Mouse (Mus musculus) midbrain, embryonic 15.5 days (tissue): ENCODE measurements around the gene Il6st. TPM values are rescaled to one million over a fixed set of nuclear protein-coding genes. Genes with fewer than 3 reads are reported as not detected.

Experiments used
- ATAC-seq: fragments of 200-750 bp; cut with Nextera tagmentation; replicated peaks from 2 replicates; pipeline ENCODE4 v1.8.0; 2017; ENCODE audit warnings: moderate TSS enrichment
- H3K27ac ChIP-seq: fragments of 300-500 bp; sonication (generic); 2 replicates; pipeline ENCODE4 v1.5.1; 2015; ENCODE audit warnings: mild to moderate bottlenecking, inconsistent platforms
- H3K27me3 ChIP-seq: fragments of 300-500 bp; sonication (generic); replicated peaks from 2 replicates; pipeline ENCODE4 v1.6.1; 2015; ENCODE audit warnings: inconsistent platforms
- H3K36me3 ChIP-seq: fragments of 300-500 bp; sonication (generic); replicated peaks from 2 replicates; pipeline ENCODE4 v1.6.1; 2015; ENCODE audit warnings: inconsistent platforms
- H3K4me1 ChIP-seq: fragments of 300-500 bp; sonication (generic); 2 replicates; pipeline ENCODE4 v1.6.1; 2015; ENCODE audit warnings: inconsistent platforms
- H3K4me2 ChIP-seq: fragments of 300-500 bp; sonication (generic); 2 replicates; pipeline ENCODE4 v1.6.1; 2015; ENCODE audit warnings: inconsistent platforms, mild to moderate bottlenecking, moderate library complexity
- H3K4me3 ChIP-seq: fragments of 300-500 bp; sonication (generic); 2 replicates; pipeline ENCODE4 v1.5.1; 2015; ENCODE audit warnings: mild to moderate bottlenecking, inconsistent platforms
- H3K9ac ChIP-seq: fragments of 300-500 bp; sonication (generic); 2 replicates; pipeline ENCODE4 v1.6.1; 2015; ENCODE audit warnings: mild to moderate bottlenecking, inconsistent platforms
- H3K9me3 ChIP-seq: fragments of 300-500 bp; sonication (generic); 2 replicates; pipeline ENCODE4 v1.6.1; 2016; ENCODE audit warnings: inconsistent platforms
- WGBS: fragments of 180-500 bp; shearing (Covaris S2); methylation state at CpG from one replicate; pipeline ENCODE4 v1.1.7; 2015; ENCODE audit warnings: mixed read lengths; 5-methylcytosine and 5-hydroxymethylcytosine counted together
- polyA plus RNA-seq: library from polyadenylated mRNA; unstranded; fragments of >200 nt; fragmentation: Nextera tagmentation; extraction: Ambion mirVana; gene quantifications from 2 replicates; pipeline ENCODE4 v1.2.1, GENCODE M21; 2015

Gene Il6st
- polyA plus RNA-seq, 1 experiment from 2014 or later, result 20.9 TPM

GRCm38 (mm10) chr13:112458016-112458415 lies 5.9 kb upstream of the Il6st start:
- no peaks in the 10 kb centered on the region for H3K36me3 ChIP-seq
- peaks cover under 1% of the 10 kb centered on the region for H3K4me1 ChIP-seq
- no peak overlapping the region for H3K27ac ChIP-seq
- H3K27me3 ChIP-seq, result no peaks in the 10 kb centered on the region
- no peak overlapping the region for H3K4me3 ChIP-seq
- no peaks in the 10 kb centered on the region for H3K9me3 ChIP-seq
- H3K4me2 ChIP-seq, result no peak overlapping the region
- no peak overlapping the region for H3K9ac ChIP-seq
- no peak for ATAC-seq
- whole genome bisulfite sequencing, result 81% methylated on average over 4 of the region's 4 CpGs

GRCm38 (mm10) chr13:112458435-112459018 lies 5.3 kb upstream of the Il6st start:
- no peak overlapping the region for H3K4me3 ChIP-seq
- 94% methylated on average over 11 of the region's 11 CpGs for WGBS
- no peaks in the 10 kb centered on the region for H3K9me3 ChIP-seq

GRCm38 (mm10) chr13:112459956-112460355 lies 3.9 kb upstream of the Il6st start:
- Histone ChIP-seq H3K4me1 (peaks cover 10% of the 10 kb centered on the region), H3K9ac (no peak overlapping the region), H3K4me2 (no peak overlapping the region), H3K9me3 (no peaks in the 10 kb centered on the region), H3K27ac (no peak overlapping the region), H3K36me3 (no peaks in the 10 kb centered on the region), H3K4me3 (no peak overlapping the region), H3K27me3 (no peaks in the 10 kb centered on the region)
- WGBS, result 90% methylated on average over 6 of the region's 6 CpGs
- no peak for ATAC-seq

More at GRCm38 (mm10) chr13:112458435-112459018, 5.3 kb upstream of the Il6st start:
- Histone ChIP-seq H3K36me3 (no peaks in the 10 kb centered on the region), H3K27me3 (no peaks in the 10 kb centered on the region), H3K4me2 (no peak overlapping the region), H3K4me1 (peaks cover 5% of the 10 kb centered on the region), H3K9ac (no peak overlapping the region), H3K27ac (no peak overlapping the region)
- ATAC-seq, result no peak

- Histone ChIP-seq H3K4me2 (no peak overlapping the region), H3K4me3 (no peak overlapping the region), H3K36me3 (no peaks in the 10 kb centered on the region), H3K27me3 (no peaks in the 10 kb centered on the region), H3K27ac (no peak overlapping the region), H3K9me3 (no peaks in the 10 kb centered on the region), H3K9ac (no peak overlapping the region), H3K4me1 (peaks cover 13% of the 10 kb centered on the region)
- ATAC-seq, result no peak
- WGBS, result 51% methylated on average over 6 of the region's 6 CpGs
These were observed 1.4 kb upstream of the Il6st start for GRCm38 (mm10) chr13:112462411-112462987.

GRCm38 (mm10) chr13:112463337-112463802 lies 500 bp upstream of the Il6st start:
- Histone ChIP-seq H3K9me3 (no peaks in the 10 kb centered on the region), H3K27ac (peak overlapping the region; percentile 84), H3K4me3 (peak overlapping the region; percentile 92), H3K4me1 (peaks cover 13% of the 10 kb centered on the region), H3K36me3 (no peaks in the 10 kb centered on the region), H3K27me3 (no peaks in the 10 kb centered on the region), H3K4me2 (peak overlapping the region; percentile 93), H3K9ac (peak overlapping the region; percentile 78)
- 3% methylated on average over 17 of the region's 17 CpGs for WGBS
- ATAC-seq, result peak; percentile 81

- no peaks in the 10 kb centered on the region for H3K36me3 ChIP-seq
- H3K9me3 ChIP-seq, result no peaks in the 10 kb centered on the region
- no peaks in the 10 kb centered on the region for H3K27me3 ChIP-seq
- WGBS, result 6% methylated on average over 18 of the region's 18 CpGs
- H3K9ac ChIP-seq, result peak overlapping the region; percentile 78
- peak overlapping the region; percentile 93 for H3K4me2 ChIP-seq
- no peak for ATAC-seq
- H3K4me3 ChIP-seq, result peak overlapping the region; percentile 92
- H3K4me1 ChIP-seq, result peaks cover 13% of the 10 kb centered on the region
- H3K27ac ChIP-seq, result no peak overlapping the region
These were observed 887 bp downstream of the Il6st start for GRCm38 (mm10) chr13:112464626-112465287.

- H3K9me3 ChIP-seq, result no peaks in the 10 kb centered on the region
- H3K4me1 ChIP-seq, result peaks cover 13% of the 10 kb centered on the region
- no peak overlapping the region for H3K4me2 ChIP-seq
- H3K9ac ChIP-seq, result no peak overlapping the region
- H3K27ac ChIP-seq, result no peak overlapping the region
- ATAC-seq, result no peak
- H3K4me3 ChIP-seq, result no peak overlapping the region
- no peaks in the 10 kb centered on the region for H3K27me3 ChIP-seq
- H3K36me3 ChIP-seq, result no peaks in the 10 kb centered on the region
- 63% methylated on average over 2 of the region's 2 CpGs for WGBS
These were observed 1.7 kb downstream of the Il6st start for GRCm38 (mm10) chr13:112465585-112465984.

- 84% methylated on average over 19 of the region's 19 CpGs for WGBS
- Histone ChIP-seq H3K4me3 (no peak overlapping the region), H3K36me3 (no peaks in the 10 kb centered on the region), H3K9ac (no peak overlapping the region), H3K4me2 (no peak overlapping the region), H3K9me3 (no peaks in the 10 kb centered on the region), H3K27me3 (no peaks in the 10 kb centered on the region), H3K27ac (no peak overlapping the region), H3K4me1 (peaks cover 13% of the 10 kb centered on the region)
- ATAC-seq, result no peak
These were observed 2.5 kb downstream of the Il6st start for GRCm38 (mm10) chr13:112466136-112466945.

GRCm38 (mm10) chr13:112466946-112467255 lies 3.0 kb downstream of the Il6st start:
- H3K9ac ChIP-seq, result no peak overlapping the region
- no peaks in the 10 kb centered on the region for H3K9me3 ChIP-seq
- H3K27me3 ChIP-seq, result no peaks in the 10 kb centered on the region
- no peaks in the 10 kb centered on the region for H3K36me3 ChIP-seq
- peaks cover 13% of the 10 kb centered on the region for H3K4me1 ChIP-seq
- 84% methylated on average over 3 of the region's 3 CpGs for WGBS
- no peak overlapping the region for H3K4me2 ChIP-seq
- ATAC-seq, result no peak
- H3K4me3 ChIP-seq, result no peak overlapping the region
- H3K27ac ChIP-seq, result no peak overlapping the region

GRCm38 (mm10) chr13:112467384-112467783 lies 3.5 kb downstream of the Il6st start:
- H3K27ac ChIP-seq, result no peak overlapping the region
- no peaks in the 10 kb centered on the region for H3K9me3 ChIP-seq
- no peak for ATAC-seq
- peaks cover 13% of the 10 kb centered on the region for H3K4me1 ChIP-seq
- H3K27me3 ChIP-seq, result no peaks in the 10 kb centered on the region
- H3K4me3 ChIP-seq, result no peak overlapping the region
- no peak overlapping the region for H3K9ac ChIP-seq
- 93% methylated on average over 9 of the region's 9 CpGs for WGBS
- no peak overlapping the region for H3K4me2 ChIP-seq
- H3K36me3 ChIP-seq, result no peaks in the 10 kb centered on the region

GRCm38 (mm10) chr13:112469491-112469890 lies 5.6 kb downstream of the Il6st start:
- H3K4me1 ChIP-seq, result peaks cover 7% of the 10 kb centered on the region

GRCm38 (mm10) chr13:112471201-112471600 lies 7.3 kb downstream of the Il6st start:
- WGBS, result 88% methylated on average over 9 of the region's 9 CpGs
- no peak overlapping the region for H3K4me3 ChIP-seq
- no peak for ATAC-seq
- H3K27me3 ChIP-seq, result no peaks in the 10 kb centered on the region
- no peak overlapping the region for H3K27ac ChIP-seq
- no peaks in the 10 kb centered on the region for H3K9me3 ChIP-seq
- no peak overlapping the region for H3K4me2 ChIP-seq
- no peaks in the 10 kb centered on the region for H3K4me1 ChIP-seq
- H3K36me3 ChIP-seq, result no peaks in the 10 kb centered on the region
- no peak overlapping the region for H3K9ac ChIP-seq

More at GRCm38 (mm10) chr13:112469491-112469890, 5.6 kb downstream of the Il6st start:
- no peak for ATAC-seq
- H3K4me2 ChIP-seq, result no peak overlapping the region
- no peak overlapping the region for H3K27ac ChIP-seq
- H3K27me3 ChIP-seq, result no peaks in the 10 kb centered on the region
- no peaks in the 10 kb centered on the region for H3K36me3 ChIP-seq
- no peaks in the 10 kb centered on the region for H3K9me3 ChIP-seq
- no peak overlapping the region for H3K9ac ChIP-seq
- WGBS, result 86% methylated on average over 5 of the region's 5 CpGs
- no peak overlapping the region for H3K4me3 ChIP-seq
